Mouse (Mus musculus) cortical plate, adult 2 months (tissue): ENCODE measurements at regions not wholly inside any gene's neighbourhood (a gene's known extent, or its start where the extent isn't known, plus 50 kb on each side); places are given as distances from the start of the nearest gene placed in this dataset.

Experiments used
- CTCF ChIP-seq: fragments of 200-500 bp; IDR thresholded peaks from 2 replicates; pipeline ENCODE4 v1.5.1; 2011; ENCODE audit warnings: mild to moderate bottlenecking, control low read depth, low read length; ENCODE audit not compliant: insufficient read depth; ENCODE audit errors: extremely low read depth
- POLR2A ChIP-seq: fragments of 200-500 bp; IDR thresholded peaks from 2 replicates; pipeline ENCODE4 v1.6.1; 2011; ENCODE audit warnings: mild to moderate bottlenecking, low read length, control low read depth; ENCODE audit not compliant: insufficient read depth; ENCODE audit errors: extremely low read depth

- TF ChIP-seq CTCF (no peak), POLR2A (no peak)
Observed at GRCm38 (mm10) chr16:76655106-76655505, 281.5 kb upstream of the Nrip1 start.
